Mouse (Mus musculus) layer of hippocampus, adult 2 months (tissue): ENCODE measurements around the gene Hsd17b7. TPM values are rescaled to one million over a fixed set of nuclear protein-coding genes. Genes with fewer than 3 reads are reported as not detected.
"Not testable (repeated sequence)": the region's sequence is repeated elsewhere in the genome, so short reads cannot be mapped to it uniquely, and the experiment has no call there.

Source experiments
- DNase-seq, 2 experiments: peaks; one replicate each; pipeline ENCODE4 v3.0.0; 2022; ENCODE audit warnings: low spot score in 2 of 2
- H3K27ac ChIP-seq: fragments of 200-600 bp; 2 replicates; pipeline ENCODE4 v1.8.1; 2022
- H3K4me3 ChIP-seq: fragments of 200-600 bp; 2 replicates; pipeline ENCODE4 v1.8.1; 2022; ENCODE audit warnings: mild to moderate bottlenecking
- CTCF ChIP-seq: fragments of 200-600 bp; conservative IDR thresholded peaks from 2 replicates; pipeline ENCODE4 v1.8.1; 2022; ENCODE audit warnings: antibody characterized with exemption, mild to moderate bottlenecking, moderate library complexity
- long read RNA-seq, 2 experiments: library from polyadenylated mRNA; stranded (forward); transcript quantifications; one replicate each; pipeline ENCODE4 v2.0.0; 2021; ENCODE audit warnings: borderline mapping rate in 2 of 2
- total RNA-seq, 2 experiments: library from RNA; stranded (reverse); gene quantifications; 2 replicates each; pipeline ENCODE4 v1.2.3; 2021

Hsd17b7 gene
- total RNA-seq: 10 to 100 TPM; 13.1 to 15.9 TPM
- long read RNA-seq, experiment 1, full-length matches to known transcripts: 11 of 13 reads
- long read RNA-seq, experiment 1, partial matches to known transcripts: 1 of 13 reads
- long read RNA-seq, experiment 1, other reads (novel, unspliced or antisense): 1 of 13 reads
- long read RNA-seq, experiment 2, full-length matches to known transcripts: 8 of 11 reads
- long read RNA-seq, experiment 2, partial matches to known transcripts: 1 of 11 reads
- long read RNA-seq, experiment 2, other reads (novel, unspliced or antisense): 2 of 11 reads

DNA sequence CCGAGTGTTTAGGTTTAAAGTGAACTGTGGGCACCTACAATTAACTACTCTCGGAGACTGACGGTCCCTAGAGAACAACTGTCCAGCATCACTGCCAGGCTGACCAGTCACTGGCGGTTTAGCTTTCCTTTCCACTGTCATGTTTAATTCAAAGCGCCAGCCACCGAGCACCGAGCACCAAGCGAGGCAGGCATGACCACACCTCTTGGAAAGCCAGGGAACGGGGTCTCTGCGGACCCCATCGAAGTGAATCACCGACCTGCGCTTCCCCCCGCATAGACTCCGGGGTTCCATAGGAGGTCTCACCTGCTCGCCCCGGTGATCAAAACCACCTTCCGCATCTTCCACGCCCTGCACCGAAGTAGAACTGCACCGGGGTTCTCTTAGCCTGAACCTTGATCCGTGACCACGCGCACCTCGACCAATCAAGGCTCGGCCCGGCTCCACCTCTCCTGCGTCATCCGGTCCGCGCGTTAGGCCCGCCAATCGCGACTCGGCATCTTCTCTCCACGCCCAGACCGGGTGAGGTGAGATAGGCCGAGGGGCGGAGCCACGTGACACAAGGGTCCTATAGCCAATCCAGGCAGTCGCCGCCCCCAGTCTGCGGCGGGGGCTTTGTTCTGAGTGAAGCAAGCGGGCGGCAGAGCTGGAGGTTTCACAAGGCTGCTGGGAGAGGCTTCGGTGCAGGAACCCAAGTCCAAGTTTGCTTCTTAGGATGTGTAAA is at the start of gene Hsd17b7:
TSS of gene Hsd17b7 (minus strand) at position 450 of the 724 bp plus-strand sequence.
- no peak for TF ChIP-seq CTCF
- H3K27ac ChIP-seq: peak within 1 kb of the TSS; percentile 76
- peak; percentile 97 to 99 for DNase-seq
- peak within 1 kb of the TSS; percentile 84 for H3K4me3 ChIP-seq

DNA sequence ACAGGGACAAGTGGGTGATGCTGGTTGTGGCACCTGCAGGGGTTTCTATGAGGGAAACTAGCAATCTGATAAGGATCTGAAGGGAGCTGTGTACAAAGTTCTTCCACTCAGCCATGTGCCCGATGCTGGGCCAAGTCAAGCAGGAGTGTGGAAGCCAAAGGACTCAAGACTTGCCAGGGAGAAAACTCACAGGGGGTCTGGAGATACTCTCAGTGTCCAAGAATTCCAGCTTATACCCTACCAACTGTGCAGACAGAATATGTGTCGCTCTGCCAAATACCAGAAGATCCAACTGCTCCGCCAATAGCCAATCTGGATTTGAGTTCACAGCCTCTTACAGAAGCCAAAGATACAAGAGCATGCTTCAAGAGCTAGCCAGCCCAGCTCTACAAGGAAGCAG is 45.7 kb upstream of the Hsd17b7 start:
- Histone ChIP-seq H3K4me3 (no peak overlapping the region), H3K27ac (no peak overlapping the region)
- TF ChIP-seq CTCF: no peak
- no peak for DNase-seq

DNA sequence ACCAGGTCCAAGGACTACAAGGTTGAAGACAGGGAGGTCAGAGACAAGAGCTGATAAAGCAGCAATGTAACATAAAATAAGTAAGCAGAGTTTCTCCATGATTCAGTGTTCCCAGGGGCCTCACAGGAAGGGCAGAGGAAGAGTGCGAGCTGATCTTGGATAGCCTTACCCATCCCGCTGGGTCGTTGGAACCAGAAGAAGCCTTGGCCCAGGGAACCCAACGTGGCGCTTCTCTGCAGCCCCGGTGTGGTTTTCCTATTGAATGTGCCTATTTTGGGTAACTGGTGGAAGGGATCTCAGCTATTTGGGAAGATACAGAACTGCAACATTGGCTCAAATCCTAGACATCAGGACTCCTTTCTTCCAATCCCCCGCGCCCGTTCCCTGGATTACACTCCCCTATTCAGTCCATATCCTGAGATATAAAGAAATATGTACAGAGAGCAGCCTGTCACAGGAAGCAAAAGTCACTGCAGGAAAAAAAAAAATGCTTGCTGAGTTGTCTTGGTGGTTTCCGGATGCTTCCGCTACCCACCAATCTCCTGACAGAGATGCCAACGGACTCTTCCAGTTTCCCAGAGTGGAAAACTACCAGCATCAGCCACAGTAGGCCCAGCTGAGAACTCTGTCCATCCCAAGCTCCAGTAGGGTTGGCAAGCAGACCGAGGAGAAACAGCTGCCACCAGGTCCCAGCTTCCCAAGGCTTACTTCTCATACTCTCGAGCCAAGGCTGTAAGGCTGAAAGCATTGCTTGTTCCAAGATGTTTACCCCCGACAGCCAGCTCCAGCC is 41.9 kb upstream of the Hsd17b7 start:
- no peak overlapping the region for H3K27ac ChIP-seq
- TF ChIP-seq CTCF: no peak
- DNase-seq: no peak
- H3K4me3 ChIP-seq: no peak overlapping the region

DNA sequence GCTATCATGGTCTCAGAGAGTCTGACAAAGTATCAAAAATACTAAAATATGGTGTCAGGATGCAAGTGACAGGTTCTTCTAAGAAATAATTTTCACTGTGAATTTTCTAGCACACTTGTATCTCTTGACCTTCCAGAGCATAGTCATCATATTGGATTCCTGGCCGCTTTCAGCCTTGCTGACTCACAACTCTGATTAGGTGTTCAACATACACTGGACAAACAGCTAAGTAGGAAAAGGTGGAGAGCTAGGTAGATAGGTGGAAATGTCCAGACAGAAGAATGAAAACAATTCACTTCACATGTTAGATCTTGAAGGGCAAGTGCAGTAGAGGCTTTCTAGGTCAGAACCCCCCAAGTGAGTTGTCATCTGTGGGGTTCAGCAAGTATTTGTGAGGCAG is 40.3 kb upstream of the Hsd17b7 start:
- no peak for TF ChIP-seq CTCF
- no peak overlapping the region for H3K4me3 ChIP-seq
- no peak overlapping the region for H3K27ac ChIP-seq

DNA sequence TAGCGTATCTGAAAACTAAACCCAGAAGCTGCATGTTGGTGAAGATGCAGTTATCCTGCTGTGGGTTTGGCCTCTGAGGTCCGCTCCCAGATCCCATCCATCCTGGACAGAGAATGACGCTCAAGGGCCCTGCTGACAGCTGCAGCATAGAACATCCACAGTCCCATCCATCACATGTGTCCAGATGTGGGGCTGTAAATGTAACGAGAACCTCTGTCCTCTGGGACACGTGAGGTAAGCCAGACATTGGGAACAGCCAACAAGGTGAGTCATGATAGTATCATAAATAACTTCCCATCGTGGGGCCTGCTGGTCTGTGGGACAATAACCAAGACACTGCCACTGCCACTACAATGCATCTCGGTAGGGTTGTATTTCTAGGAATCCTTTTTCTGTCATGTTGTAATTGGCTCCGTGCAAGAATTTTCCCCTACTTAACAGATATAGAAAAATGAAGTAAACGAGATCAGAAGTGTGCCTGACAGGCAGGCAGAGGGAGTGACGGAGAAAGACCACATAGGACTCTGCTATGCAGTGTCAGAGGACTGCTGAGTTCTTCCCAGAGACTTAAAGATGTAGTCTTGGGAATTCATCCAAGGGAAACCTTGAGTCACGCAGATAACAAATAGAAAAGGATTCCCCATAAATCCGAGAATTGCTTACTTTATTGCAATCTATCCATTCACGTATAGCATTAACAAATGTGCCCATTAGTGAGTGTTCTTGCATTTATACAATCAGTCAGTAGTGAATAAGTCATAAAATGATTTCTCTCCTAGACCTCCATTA is 39.6 kb upstream of the Hsd17b7 start:
- Histone ChIP-seq H3K4me3 (no peak overlapping the region), H3K27ac (no peak overlapping the region)
- no peak for DNase-seq
- no peak for TF ChIP-seq CTCF

More for the DNA sequence above, 40.3 kb upstream of the Hsd17b7 start:
- DNase-seq: no peak

DNA sequence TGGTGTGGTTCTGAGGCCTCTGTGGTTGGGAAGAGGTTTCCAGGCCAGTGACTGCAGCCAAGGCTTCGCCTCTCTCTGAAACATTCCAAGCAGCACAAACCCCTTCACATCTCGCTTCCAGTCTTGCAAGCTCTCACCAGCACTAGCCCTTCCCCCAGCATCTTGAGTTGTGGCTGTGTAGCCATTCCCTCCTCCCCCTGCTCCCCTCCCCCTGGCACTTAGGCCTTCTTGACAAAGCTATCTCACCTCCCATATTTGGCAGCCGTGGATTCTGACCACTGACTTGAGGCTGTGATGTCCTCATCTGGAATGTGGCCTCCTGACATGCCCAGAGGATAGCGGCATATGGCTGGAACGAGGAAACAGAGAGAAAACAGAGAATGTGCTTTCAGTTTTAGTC is 37.5 kb upstream of the Hsd17b7 start:
- no peak for DNase-seq
- Histone ChIP-seq H3K4me3 (no peak overlapping the region), H3K27ac (no peak overlapping the region)
- no peak for TF ChIP-seq CTCF

DNA sequence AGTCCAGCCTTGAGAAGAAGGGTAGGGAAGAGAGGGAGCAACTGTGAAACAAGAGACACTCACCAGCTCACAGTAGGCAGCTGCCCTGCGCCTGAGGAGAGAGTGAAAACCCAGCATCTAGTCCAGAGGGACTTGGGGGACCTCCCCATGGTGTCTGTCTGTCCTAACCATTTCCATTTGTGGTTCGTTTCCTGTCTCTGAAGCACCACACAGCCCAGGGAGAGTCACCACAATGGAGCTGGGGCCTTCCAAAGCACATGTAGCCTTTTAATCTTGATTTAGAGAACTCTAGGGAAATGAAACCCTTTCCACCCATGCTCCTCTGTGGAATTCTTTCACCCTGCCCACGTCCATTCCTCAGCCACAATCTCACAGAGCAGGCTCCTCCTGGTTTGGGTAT is 36.3 kb upstream of the Hsd17b7 start:
- no peak overlapping the region for H3K27ac ChIP-seq
- TF ChIP-seq CTCF: no peak

DNA sequence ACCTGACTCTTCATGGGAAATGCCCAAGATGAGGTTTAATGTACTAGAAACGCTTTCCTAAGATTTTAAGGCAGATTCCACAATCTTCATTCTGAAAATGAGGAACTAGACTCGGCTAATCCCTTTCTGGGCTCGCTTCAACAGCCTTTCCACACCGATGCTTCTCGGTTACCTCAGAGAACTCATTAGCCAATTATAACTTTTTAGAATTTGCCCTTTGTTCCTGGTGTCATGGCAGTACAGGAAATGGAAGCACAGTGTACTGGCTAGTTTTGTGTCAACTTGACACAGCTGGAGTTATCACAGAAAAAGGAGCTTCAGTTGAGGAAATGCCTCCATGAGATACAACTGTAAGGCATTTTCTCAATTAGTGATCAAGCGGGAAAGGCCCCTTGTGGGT is 24.9 kb upstream of the Hsd17b7 start:
- H3K27ac ChIP-seq, H3K4me3 ChIP-seq, DNase-seq: not testable (repeated sequence)

More for the DNA sequence above, 36.3 kb upstream of the Hsd17b7 start:
- no peak overlapping the region for H3K4me3 ChIP-seq
- DNase-seq: no peak

DNA sequence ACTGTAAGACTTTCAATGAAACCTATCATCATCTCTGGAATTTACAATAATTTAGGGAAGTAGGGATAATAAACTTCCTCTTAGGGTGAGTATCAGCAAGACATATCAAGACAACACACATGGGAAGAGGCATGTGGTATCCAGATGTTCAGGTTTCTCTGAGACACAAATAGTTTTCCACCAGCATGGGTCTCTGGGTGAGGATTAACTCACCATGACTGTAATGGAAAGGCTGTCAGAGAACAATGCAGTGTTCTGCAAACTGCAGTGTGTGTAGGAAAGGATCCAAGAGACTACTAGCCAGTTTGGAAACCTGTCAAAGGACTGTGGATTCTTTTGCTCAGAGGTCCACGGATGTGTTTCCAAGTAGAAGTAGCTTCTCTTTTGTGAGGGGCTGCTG is 17.1 kb upstream of the Hsd17b7 start:
- H3K27ac ChIP-seq: no peak overlapping the region
- H3K4me3 ChIP-seq: no peak overlapping the region
- no peak for TF ChIP-seq CTCF

DNA sequence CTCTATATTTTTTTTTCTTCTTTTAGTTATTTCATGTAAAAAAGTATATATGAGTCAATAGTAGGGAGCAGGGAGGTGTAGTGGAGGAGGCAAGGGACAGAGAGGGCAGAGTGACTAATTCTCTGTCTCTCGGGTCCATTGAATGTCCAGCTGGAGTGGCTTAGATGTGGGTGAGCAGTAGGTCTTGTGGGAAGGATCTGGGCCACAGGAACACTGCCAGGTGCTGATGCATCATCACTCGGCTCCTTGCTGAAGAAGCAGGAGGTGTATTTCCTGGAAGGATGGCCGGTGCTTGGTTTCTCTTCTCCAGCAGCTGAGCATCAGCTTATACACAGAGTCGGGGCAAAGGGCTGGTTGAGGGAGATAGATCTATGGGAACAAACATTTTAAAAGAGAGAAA is 8.6 kb upstream of the Hsd17b7 start:
- Histone ChIP-seq H3K4me3 (no peak overlapping the region), H3K27ac (no peak overlapping the region)
- no peak for TF ChIP-seq CTCF
- no peak for DNase-seq

More for the DNA sequence above, 17.1 kb upstream of the Hsd17b7 start:
- no peak for DNase-seq

DNA sequence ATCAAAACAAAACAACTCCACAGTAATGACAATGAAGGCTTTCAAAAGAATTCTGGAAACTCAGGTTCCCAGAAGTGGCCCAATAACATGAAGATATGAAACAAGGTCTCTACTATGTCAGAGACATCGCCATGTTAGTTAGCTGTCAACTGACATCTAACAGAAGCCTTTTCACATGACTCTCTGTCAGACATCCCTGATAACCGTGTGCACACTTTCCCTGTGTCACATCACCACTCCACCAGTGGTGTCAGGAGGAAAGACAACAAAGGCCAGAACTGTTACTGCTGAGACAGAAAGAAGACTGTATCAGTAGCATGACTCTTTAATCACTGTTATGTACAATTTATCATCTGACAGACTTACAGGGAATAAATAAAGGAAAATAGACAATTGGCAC is 3.0 kb upstream of the Hsd17b7 start:
- no peak for DNase-seq
- Histone ChIP-seq H3K27ac (no peak overlapping the region), H3K4me3 (no peak overlapping the region)
- no peak for TF ChIP-seq CTCF

DNA sequence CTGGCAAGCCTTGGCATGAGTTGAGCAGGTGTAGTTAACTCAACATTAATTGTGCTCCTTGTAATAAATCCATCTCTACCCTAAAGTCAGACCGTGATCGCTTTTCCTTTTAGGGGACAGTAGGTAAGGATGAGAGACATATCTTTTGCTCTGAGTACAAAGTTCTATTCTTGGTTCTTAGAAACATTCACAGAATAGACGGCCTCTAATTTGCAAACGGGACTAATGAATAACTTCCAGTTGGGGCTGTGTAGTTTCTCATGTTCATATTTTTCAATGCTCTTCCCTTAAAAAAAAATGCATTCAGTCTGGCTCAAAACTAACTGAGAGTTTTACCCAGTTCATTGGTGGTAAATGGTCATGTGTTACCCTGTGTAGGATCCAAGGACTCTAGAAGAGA is 1.9 kb upstream of the Hsd17b7 start:
- Histone ChIP-seq H3K4me3 (no peak overlapping the region), H3K27ac (no peak overlapping the region)
- no peak for DNase-seq
- no peak for TF ChIP-seq CTCF

DNA sequence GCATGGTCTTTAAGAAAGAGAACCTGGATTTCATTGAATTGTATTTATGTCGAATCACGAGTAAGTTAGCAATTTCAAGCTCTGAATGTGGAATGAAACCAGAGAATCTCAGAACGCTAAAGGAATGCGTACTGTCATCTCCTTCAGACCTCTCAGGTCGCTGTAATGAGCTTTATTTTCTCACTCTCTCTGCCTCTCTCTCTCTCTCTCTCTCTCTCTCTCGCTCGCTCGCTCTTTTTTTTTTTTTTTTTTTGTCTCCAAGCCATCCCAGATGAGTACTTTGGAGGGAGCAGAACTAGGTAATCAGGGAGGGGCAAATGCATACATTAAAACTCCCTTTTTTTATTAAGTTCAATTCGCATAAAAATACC is 460 bp upstream of the Hsd17b7 start:
- no peak for TF ChIP-seq CTCF
- no peak for DNase-seq
- Histone ChIP-seq H3K4me3 (peak overlapping the region; percentile 84), H3K27ac (peak overlapping the region; percentile 76)
